Mouse (Mus musculus) erythroblast, embryonic 14.5 days (primary cell): ENCODE measurements around the gene Cul9.

Experiments used
- GATA1 ChIP-seq: IDR thresholded peaks from 2 replicates; pipeline ENCODE4 v1.6.1; 2012; ENCODE audit warnings: low read length, inconsistent platforms, mixed read lengths
- TAL1 ChIP-seq: IDR thresholded peaks from 3 replicates; pipeline ENCODE4 v1.6.1; 2012; ENCODE audit warnings: low read length, inconsistent platforms, mixed read lengths

DNA sequence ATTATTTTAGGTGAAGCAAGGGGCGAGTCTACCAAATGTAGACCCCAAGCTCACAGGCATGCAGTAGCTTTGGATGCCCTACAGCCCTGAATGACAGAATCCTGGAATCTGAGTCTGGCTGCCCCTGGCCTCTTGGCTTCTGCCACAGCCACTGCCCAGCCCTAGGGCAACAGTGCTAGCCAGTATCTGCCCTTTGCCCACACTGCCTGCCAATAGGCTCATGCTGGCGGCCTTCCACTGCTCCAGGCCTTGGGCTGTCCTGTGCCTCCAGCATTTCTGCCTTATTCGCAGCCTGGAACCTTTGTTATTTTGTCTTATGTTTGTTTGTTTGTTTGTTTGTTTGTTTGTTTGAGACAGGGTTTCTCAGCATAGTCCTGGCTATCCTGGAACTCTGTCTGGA lies 40.6 kb downstream of the Cul9 start:
- TF ChIP-seq GATA1 (no peak), TAL1 (no peak)
